Mouse (Mus musculus) limb, embryonic 12.5 days (tissue): Measurements from ENCODE around the gene 4932438H23Rik. TPM values are rescaled to one million over a fixed set of nuclear protein-coding genes. Genes with fewer than 3 reads are reported as not detected.

Experiments
- ATAC-seq: fragments of 200-750 bp; cut with Nextera tagmentation; 2 replicates; pipeline ENCODE4 v1.8.0; 2017; ENCODE audit warnings: low read depth, moderate TSS enrichment; ENCODE audit not compliant: insufficient number of reproducible peaks, insufficient read depth, low FRiP score, low TSS enrichment
- H3K27ac ChIP-seq: fragments of 300-500 bp; sonication (generic); 2 replicates; pipeline ENCODE4 v1.5.1; 2016; ENCODE audit warnings: mild to moderate bottlenecking, moderate library complexity
- H3K27me3 ChIP-seq: fragments of 300-500 bp; sonication (generic); 2 replicates; pipeline ENCODE4 v1.6.1; 2016; ENCODE audit warnings: mild to moderate bottlenecking, moderate library complexity
- H3K36me3 ChIP-seq: fragments of 300-500 bp; sonication (generic); 2 replicates; pipeline ENCODE4 v1.6.1; 2016; ENCODE audit warnings: mild to moderate bottlenecking, moderate library complexity
- H3K4me1 ChIP-seq: fragments of 300-500 bp; sonication (generic); replicated peaks from 2 replicates; pipeline ENCODE4 v1.6.1; 2016
- H3K4me2 ChIP-seq: fragments of 300-500 bp; sonication (generic); 2 replicates; pipeline ENCODE4 v1.6.1; 2016; ENCODE audit warnings: mild to moderate bottlenecking, moderate library complexity
- H3K4me3 ChIP-seq: fragments of 300-500 bp; sonication (generic); replicated peaks from 2 replicates; pipeline ENCODE4 v1.5.1; 2016; ENCODE audit warnings: mild to moderate bottlenecking
- H3K9ac ChIP-seq: fragments of 300-500 bp; sonication (generic); replicated peaks from 2 replicates; pipeline ENCODE4 v1.6.1; 2016; ENCODE audit warnings: mild to moderate bottlenecking, moderate library complexity
- H3K9me3 ChIP-seq: fragments of 300-500 bp; sonication (generic); 2 replicates; pipeline ENCODE4 v1.6.1; 2016; ENCODE audit warnings: mild to moderate bottlenecking, moderate library complexity
- WGBS: fragments of 180-500 bp; shearing (Covaris S2); methylation state at CpG from one replicate; pipeline ENCODE4 v1.1.7; 2016; 5-methylcytosine and 5-hydroxymethylcytosine counted together
- polyA plus RNA-seq: library from polyadenylated mRNA; unstranded; fragments of >200 nt; fragmentation: Nextera tagmentation; extraction: Ambion mirVana; gene quantifications from 2 replicates; pipeline ENCODE4 v1.2.1, GENCODE M21; 2016

The 4932438H23Rik gene
- polyA plus RNA-seq, 1 experiment from 2014 or later, result not detected

- no peak overlapping the region for H3K4me3 ChIP-seq
- 0 out of 2 replicates have a peak overlapping the region, but pooled peaks have one; percentile 29 for H3K27ac ChIP-seq
- no peak overlapping the region for H3K9ac ChIP-seq
- H3K4me2 ChIP-seq, result no peak overlapping the region
- H3K9me3 ChIP-seq, result no peaks in the 10 kb centered on the region
- no peaks in the 10 kb centered on the region for H3K36me3 ChIP-seq
- H3K4me1 ChIP-seq, result peaks cover 28% of the 10 kb centered on the region
- WGBS, result 57% methylated on average over 16 of the region's 16 CpGs
- H3K27me3 ChIP-seq, result no peaks in the 10 kb centered on the region
- ATAC-seq, result no peak
Observed at GRCm38 (mm10) chr16:91056043-91056821, 38.7 kb downstream of the 4932438H23Rik start.

GRCm38 (mm10) chr16:91055150-91055549, 39.8 kb downstream of the 4932438H23Rik start:
- no peaks in the 10 kb centered on the region for H3K9me3 ChIP-seq
- H3K9ac ChIP-seq, result no peak overlapping the region
- H3K27ac ChIP-seq, result no peak overlapping the region
- no peaks in the 10 kb centered on the region; the same call in 1 of the 2 replicates for H3K27me3 ChIP-seq
- ATAC-seq, result no peak
- no peaks in the 10 kb centered on the region for H3K36me3 ChIP-seq
- no peak overlapping the region for H3K4me3 ChIP-seq
- WGBS, result 64% methylated on average over 5 of the region's 5 CpGs
- no peak overlapping the region for H3K4me2 ChIP-seq
- H3K4me1 ChIP-seq, result peaks cover 28% of the 10 kb centered on the region

DNA sequence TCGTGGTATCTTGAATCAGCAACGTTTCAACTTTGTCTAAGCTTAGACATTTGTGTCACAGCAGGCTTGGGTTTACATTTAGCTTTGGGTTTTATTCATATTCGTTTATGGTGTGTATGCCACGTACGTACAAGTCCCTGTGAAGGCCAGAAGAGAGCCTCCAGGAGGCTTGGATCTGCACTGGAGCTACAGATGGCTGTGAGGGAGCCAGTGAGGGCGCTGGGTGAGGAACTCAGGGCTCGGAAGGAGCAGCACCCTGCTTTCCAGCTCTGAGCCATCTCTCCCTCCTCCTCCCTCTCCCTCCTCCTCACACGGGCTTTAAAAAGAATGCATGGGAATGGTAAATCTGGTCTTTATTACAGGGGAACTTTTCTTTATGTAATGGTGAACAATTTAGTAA, 41.3 kb downstream of the 4932438H23Rik start:
- H3K36me3 ChIP-seq, result no peaks in the 10 kb centered on the region
- no peak for ATAC-seq
- WGBS, result 45% methylated on average over 8 of the region's 8 CpGs
- H3K27me3 ChIP-seq, result no peaks in the 10 kb centered on the region; the same call in 1 of the 2 replicates
- no peak overlapping the region for H3K4me3 ChIP-seq
- H3K4me1 ChIP-seq, result peaks cover 28% of the 10 kb centered on the region
- H3K4me2 ChIP-seq, result no peak overlapping the region
- no peak overlapping the region for H3K9ac ChIP-seq
- no peak overlapping the region for H3K27ac ChIP-seq
- no peaks in the 10 kb centered on the region for H3K9me3 ChIP-seq

- no peak overlapping the region for H3K27ac ChIP-seq
- H3K4me3 ChIP-seq, result peak overlapping the region; percentile 97; the same call in 1 of the 2 replicates
- no peak overlapping the region for H3K4me2 ChIP-seq
- 66% methylated on average over 8 of the region's 8 CpGs for WGBS
- H3K36me3 ChIP-seq, result peaks cover 12% of the 10 kb centered on the region
- peaks cover 3% of the 10 kb centered on the region; the same call in 1 of the 2 replicates for H3K27me3 ChIP-seq
- H3K9me3 ChIP-seq, result no peaks in the 10 kb centered on the region
- H3K9ac ChIP-seq, result no peak overlapping the region
- peaks cover 6% of the 10 kb centered on the region for H3K4me1 ChIP-seq
- no peak for ATAC-seq
Observed at GRCm38 (mm10) chr16:91045511-91045910, 49.4 kb downstream of the 4932438H23Rik start.

GRCm38 (mm10) chr16:91044270-91045182, 50.4 kb downstream of the 4932438H23Rik start, which contains the start of gene Paxbp1:
Gene Paxbp1, minus strand, starts transcription at chr16:91044543.
- 2% methylated on average over 68 of the region's 70 CpGs for WGBS
- H3K4me1 ChIP-seq, result peaks cover 6% of the 10 kb centered on the region
- H3K27me3 ChIP-seq, result peaks cover 3% of the 10 kb centered on the region; the same call in 1 of the 2 replicates

DNA sequence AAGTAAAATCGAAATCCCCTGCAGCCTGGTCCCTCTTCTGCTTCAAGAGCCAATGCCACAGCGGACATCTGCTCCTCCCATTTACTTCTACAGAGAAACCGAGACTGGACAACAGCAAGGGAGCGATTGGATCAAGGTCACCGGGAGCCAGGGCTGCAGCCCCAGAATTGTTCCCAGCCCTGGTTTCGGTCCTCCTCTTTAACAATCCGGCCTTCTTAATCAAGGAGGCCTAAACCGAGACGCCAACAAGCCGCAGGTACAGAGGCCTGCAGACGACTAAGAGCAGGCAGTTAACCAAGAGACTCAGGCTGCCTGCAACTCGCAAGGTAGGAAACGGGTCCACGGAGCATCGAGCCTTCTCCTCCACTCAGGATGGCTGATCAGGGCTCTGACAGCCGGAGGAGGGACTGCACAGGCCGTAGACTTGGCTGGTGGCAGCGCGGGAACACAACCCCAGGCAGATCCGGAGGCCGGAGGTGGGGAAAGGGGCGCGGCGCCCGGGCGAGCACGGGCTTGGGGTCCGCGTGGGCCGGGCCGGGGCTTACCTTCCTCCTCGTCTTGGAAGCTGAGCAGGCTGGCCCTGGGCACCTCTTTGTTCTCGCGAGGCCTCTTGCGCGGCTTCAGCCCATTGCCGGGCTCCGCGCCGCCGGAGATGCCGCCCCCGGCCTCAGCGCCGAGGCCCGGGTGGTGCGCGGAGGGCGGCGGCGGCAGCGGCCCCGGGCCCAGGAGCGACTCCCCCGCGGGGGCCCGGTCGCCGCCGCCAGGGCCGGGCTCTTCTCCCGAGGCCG, 51.3 kb downstream of the 4932438H23Rik start:
- peaks cover 26% of the 10 kb centered on the region for H3K36me3 ChIP-seq
- ATAC-seq, result peak; percentile 73
- H3K9ac ChIP-seq, result peak overlapping the region; percentile 91
- H3K9me3 ChIP-seq, result no peaks in the 10 kb centered on the region
- peaks cover 3% of the 10 kb centered on the region; the same call in 1 of the 2 replicates for H3K27me3 ChIP-seq
- peaks cover 6% of the 10 kb centered on the region for H3K4me1 ChIP-seq
- peak overlapping the region; percentile 97 for H3K4me3 ChIP-seq
- H3K27ac ChIP-seq, result peak overlapping the region; percentile 93
- under 1% methylated on average over 63 of the region's 63 CpGs for WGBS
- peak overlapping the region; percentile 75 for H3K4me2 ChIP-seq

More at GRCm38 (mm10) chr16:91044270-91045182, 50.4 kb downstream of the 4932438H23Rik start, which contains the start of gene Paxbp1:
- H3K4me2 ChIP-seq, result peak within 1 kb of the TSS; percentile 75
- H3K36me3 ChIP-seq, result peaks cover 18% of the 10 kb centered on the region
- peak; percentile 96 for ATAC-seq
- H3K4me3 ChIP-seq, result peak within 1 kb of the TSS; percentile 97
- H3K9ac ChIP-seq, result peak within 1 kb of the TSS; percentile 91
- H3K9me3 ChIP-seq, result no peaks in the 10 kb centered on the region
- H3K27ac ChIP-seq, result peak within 1 kb of the TSS; percentile 93

GRCm38 (mm10) chr16:91042640-91043039, 52.3 kb downstream of the 4932438H23Rik start:
- Histone ChIP-seq H3K9me3 (no peaks in the 10 kb centered on the region), H3K27me3 (peaks cover 3% of the 10 kb centered on the region; the same call in 1 of the 2 replicates), H3K4me3 (peak overlapping the region; percentile 97), H3K4me1 (peaks cover 6% of the 10 kb centered on the region), H3K4me2 (peak overlapping the region; percentile 75), H3K9ac (peak overlapping the region; percentile 48; the same call in 1 of the 2 replicates), H3K27ac (no peak overlapping the region), H3K36me3 (peaks cover 36% of the 10 kb centered on the region)
- WGBS, result 65% methylated on average over 1 of the region's 1 CpGs
- ATAC-seq, result no peak

GRCm38 (mm10) chr16:91035866-91036265, 59.1 kb downstream of the 4932438H23Rik start:
- ATAC-seq, result no peak

GRCm38 (mm10) chr16:91030751-91031150, 64.2 kb downstream of the 4932438H23Rik start:
- H3K9me3 ChIP-seq, result no peaks in the 10 kb centered on the region
- ATAC-seq, result no peak
- no peak overlapping the region for H3K4me3 ChIP-seq
- H3K4me2 ChIP-seq, result no peak overlapping the region
- H3K4me1 ChIP-seq, result no peaks in the 10 kb centered on the region
- H3K27ac ChIP-seq, result no peak overlapping the region
- H3K36me3 ChIP-seq, result peaks cover 91% of the 10 kb centered on the region
- 92% methylated on average over 4 of the region's 4 CpGs for WGBS
- H3K9ac ChIP-seq, result no peak overlapping the region
- H3K27me3 ChIP-seq, result no peaks in the 10 kb centered on the region

More at GRCm38 (mm10) chr16:91035866-91036265, 59.1 kb downstream of the 4932438H23Rik start:
- Histone ChIP-seq H3K4me1 (no peaks in the 10 kb centered on the region), H3K27ac (no peak overlapping the region), H3K9ac (no peak overlapping the region), H3K27me3 (no peaks in the 10 kb centered on the region), H3K9me3 (no peaks in the 10 kb centered on the region), H3K36me3 (peaks cover 91% of the 10 kb centered on the region), H3K4me2 (no peak overlapping the region), H3K4me3 (no peak overlapping the region)
- 90% methylated on average over 10 of the region's 10 CpGs for WGBS

- no peaks in the 10 kb centered on the region for H3K4me1 ChIP-seq
- no peak overlapping the region for H3K27ac ChIP-seq
- ATAC-seq, result no peak
- H3K36me3 ChIP-seq, result peaks cover 93% of the 10 kb centered on the region
- no peak overlapping the region for H3K4me2 ChIP-seq
- no peaks in the 10 kb centered on the region for H3K27me3 ChIP-seq
- H3K4me3 ChIP-seq, result no peak overlapping the region
- H3K9ac ChIP-seq, result no peak overlapping the region
- H3K9me3 ChIP-seq, result no peaks in the 10 kb centered on the region
- WGBS, result 93% methylated on average over 2 of the region's 2 CpGs
Observed at GRCm38 (mm10) chr16:91029901-91030300, 65.0 kb downstream of the 4932438H23Rik start.
